Mouse (Mus musculus): Measurements from ENCODE around the gene Olfr143.

Olfr143 gene

GRCm38 (mm10) chr9:38252474-38252873 lies at the start of gene Olfr143:
Gene Olfr143 (plus strand): TSS chr9:38252774.
- DNase-seq, result no peak

GRCm38 (mm10) chr9:38208065-38208464 lies 44.5 kb upstream of the Olfr143 start, which contains the start of gene Olfr893:
Gene Olfr893 (plus strand): TSS chr9:38208365.
- no peak for DNase-seq

GRCm38 (mm10) chr9:38217755-38218154 lies 34.8 kb upstream of the Olfr143 start, which contains the start of gene Olfr894:
Gene Olfr894 (plus strand): TSS chr9:38218055.
- no peak for DNase-seq

GRCm38 (mm10) chr9:38267551-38267950 lies 15.0 kb downstream of the Olfr143 start, which contains the start of gene Olfr895:
Gene Olfr895 (plus strand): TSS chr9:38267851.
- no peak for DNase-seq

GRCm38 (mm10) chr9:38290807-38291206 lies 38.2 kb downstream of the Olfr143 start, which contains the start of gene Olfr896-ps1:
Gene Olfr896-ps1 (plus strand): TSS chr9:38291107.
- no peak for DNase-seq
